Mouse (Mus musculus) heart, embryonic 14.5 days (tissue): Measurements from ENCODE around the gene Maml2. TPM values are rescaled to one million over a fixed set of nuclear protein-coding genes. Genes with fewer than 3 reads are reported as not detected.

Experiments used
- ATAC-seq: fragments of 200-750 bp; cut with Nextera tagmentation; 2 replicates; pipeline ENCODE4 v1.8.0; 2017; ENCODE audit warnings: low read depth, moderate TSS enrichment; ENCODE audit not compliant: insufficient number of reproducible peaks, insufficient read depth, low FRiP score
- H3K27ac ChIP-seq, 2 experiments: fragments of 200-500 bp in 1 of 2; fragments of 300-500 bp in 1 of 2; sonication (generic) in 1 of 2; replicated peaks in 1 of 2; 2 replicates each; pipeline ENCODE4 v1.5.1; 2012 to 2014; ENCODE audit warnings: low read depth in 2 of 2, low read length in 2 of 2, control low read depth in 1 of 2, mild to moderate bottlenecking in 1 of 2, mixed read lengths in 1 of 2; ENCODE audit not compliant: control insufficient read depth in 1 of 2, insufficient read depth in 1 of 2
- H3K27me3 ChIP-seq: fragments of 300-500 bp; sonication (generic); 2 replicates; pipeline ENCODE4 v1.6.1; 2014; ENCODE audit warnings: mild to moderate bottlenecking, low read length, control low read depth; ENCODE audit not compliant: control insufficient read depth, insufficient read depth
- H3K36me3 ChIP-seq: fragments of 300-500 bp; sonication (generic); 2 replicates; pipeline ENCODE4 v1.6.1; 2014; ENCODE audit warnings: mild to moderate bottlenecking, control low read depth, low read length, mixed read lengths; ENCODE audit not compliant: control insufficient read depth, insufficient read depth
- H3K4me1 ChIP-seq, 2 experiments: fragments of 200-500 bp in 1 of 2; fragments of 300-500 bp in 1 of 2; sonication (generic) in 1 of 2; 2 replicates each; pipeline ENCODE4 v1.6.1; 2012 to 2014; ENCODE audit warnings: low read length in 2 of 2, control low read depth in 1 of 2, mixed read lengths in 1 of 2; ENCODE audit not compliant: control insufficient read depth in 2 of 2, insufficient read depth in 2 of 2
- H3K4me2 ChIP-seq: fragments of 300-500 bp; sonication (generic); 2 replicates; pipeline ENCODE4 v1.6.1; 2014; ENCODE audit warnings: mild to moderate bottlenecking, low read length
- H3K4me3 ChIP-seq, 2 experiments: fragments of 200-500 bp in 1 of 2; fragments of 300-500 bp in 1 of 2; sonication (generic) in 1 of 2; 2 replicates each; pipeline ENCODE4 v1.5.1; 2012 to 2014; ENCODE audit warnings: low read length in 2 of 2, mild to moderate bottlenecking in 2 of 2, control low read depth in 1 of 2, low read depth in 1 of 2, moderate library complexity in 1 of 2; ENCODE audit not compliant: control insufficient read depth in 1 of 2, insufficient read depth in 1 of 2
- H3K9ac ChIP-seq: fragments of 300-500 bp; sonication (generic); 2 replicates; pipeline ENCODE4 v1.6.1; 2014; ENCODE audit warnings: mild to moderate bottlenecking, low read length
- H3K9me3 ChIP-seq: fragments of 300-500 bp; sonication (generic); 2 replicates; pipeline ENCODE4 v1.6.1; 2016; ENCODE audit warnings: low read length, control low read depth; ENCODE audit not compliant: control insufficient read depth
- WGBS: fragments of 180-500 bp; shearing (Covaris S2); extraction: QIAGEN DNeasy Blood & Tissue Kit; methylation state at CpG from one replicate; pipeline ENCODE4 v1.1.7; 2014; 5-methylcytosine and 5-hydroxymethylcytosine counted together
- polyA plus RNA-seq: library from polyadenylated mRNA; unstranded; fragments of >200 nt; fragmentation: Nextera tagmentation; extraction: Ambion mirVana; gene quantifications from 2 replicates; pipeline ENCODE4 v1.2.1, GENCODE M21; 2014

The Maml2 gene
- polyA plus RNA-seq, 1 experiment from 2014 or later, result 10.5 TPM

- Histone ChIP-seq H3K9ac (no peak overlapping the region), H3K9me3 (no peaks in the 10 kb centered on the region), H3K27ac (no peak overlapping the region), H3K4me1 (peaks cover 2 to 3% of the 10 kb centered on the region in 2 experiments; a peak in 3 of 4 replicates), H3K4me2 (no peak overlapping the region), H3K36me3 (no peaks in the 10 kb centered on the region), H3K4me3 (no peak overlapping the region), H3K27me3 (no peaks in the 10 kb centered on the region)
- 68% methylated on average over 5 of the region's 5 CpGs for WGBS
- no peak for ATAC-seq
Measured at GRCm38 (mm10) chr9:13552380-13553052, 254.8 kb downstream of the Maml2 start.

- Histone ChIP-seq H3K9me3 (no peaks in the 10 kb centered on the region), H3K4me2 (no peak overlapping the region), H3K36me3 (no peaks in the 10 kb centered on the region), H3K4me3 (no peak overlapping the region), H3K27me3 (no peaks in the 10 kb centered on the region), H3K4me1 (peaks cover 0 to 7% of the 10 kb centered on the region in 2 experiments; a peak in 2 of 4 replicates), H3K9ac (no peak overlapping the region), H3K27ac (no peak overlapping the region)
- WGBS, result 74% methylated on average over 5 of the region's 5 CpGs
- ATAC-seq, result no peak
Measured at GRCm38 (mm10) chr9:13554773-13555172, 257.0 kb downstream of the Maml2 start.

GRCm38 (mm10) chr9:13555973-13556481, 258.3 kb downstream of the Maml2 start:
- no peaks in the 10 kb centered on the region for H3K9me3 ChIP-seq
- H3K9ac ChIP-seq, result no peak overlapping the region
- no peak overlapping the region for H3K4me3 ChIP-seq
- H3K27me3 ChIP-seq, result no peaks in the 10 kb centered on the region
- no peaks in the 10 kb centered on the region for H3K36me3 ChIP-seq
- no peak for ATAC-seq
- no peak overlapping the region for H3K4me2 ChIP-seq
- peaks cover 0 to 7% of the 10 kb centered on the region in 2 experiments; a peak in 1 of 4 replicates for H3K4me1 ChIP-seq
- 85% methylated on average over 8 of the region's 8 CpGs for WGBS
- H3K27ac ChIP-seq, result no peak overlapping the region

- WGBS, result 91% methylated on average over 3 of the region's 3 CpGs
- H3K27me3 ChIP-seq, result no peaks in the 10 kb centered on the region
- no peak overlapping the region for H3K4me3 ChIP-seq
- H3K9ac ChIP-seq, result no peak overlapping the region
- H3K36me3 ChIP-seq, result no peaks in the 10 kb centered on the region
- ATAC-seq, result no peak
- no peaks in the 10 kb centered on the region for H3K9me3 ChIP-seq
- H3K4me1 ChIP-seq, result peaks cover 0 to 7% of the 10 kb centered on the region in 2 experiments; a peak in 1 of 4 replicates
- no peak overlapping the region for H3K27ac ChIP-seq
- no peak overlapping the region for H3K4me2 ChIP-seq
Measured at GRCm38 (mm10) chr9:13556696-13557095, 258.9 kb downstream of the Maml2 start.

GRCm38 (mm10) chr9:13558811-13559372, 261.1 kb downstream of the Maml2 start:
- Histone ChIP-seq H3K4me1 (peaks cover 9 to 15% of the 10 kb centered on the region in 2 experiments), H3K27ac (no peak overlapping the region), H3K36me3 (no peaks in the 10 kb centered on the region), H3K4me2 (no peak overlapping the region), H3K4me3 (no peak overlapping the region), H3K27me3 (no peaks in the 10 kb centered on the region), H3K9me3 (no peaks in the 10 kb centered on the region), H3K9ac (no peak overlapping the region)
- WGBS, result 68% methylated on average over 4 of the region's 4 CpGs
- ATAC-seq, result no peak

- H3K36me3 ChIP-seq, result no peaks in the 10 kb centered on the region
- H3K27me3 ChIP-seq, result no peaks in the 10 kb centered on the region
- H3K4me2 ChIP-seq, result no peak overlapping the region
- no peaks in the 10 kb centered on the region for H3K9me3 ChIP-seq
- no peak overlapping the region for H3K4me3 ChIP-seq
- peaks cover 12 to 24% of the 10 kb centered on the region in 2 experiments for H3K4me1 ChIP-seq
- 87% methylated on average over 9 of the region's 9 CpGs for WGBS
- no peak overlapping the region for H3K27ac ChIP-seq
- no peak for ATAC-seq
- no peak overlapping the region for H3K9ac ChIP-seq
Measured at GRCm38 (mm10) chr9:13560651-13561050, 262.9 kb downstream of the Maml2 start.

- Histone ChIP-seq H3K4me3 (no peak overlapping the region), H3K9me3 (no peaks in the 10 kb centered on the region), H3K27me3 (no peaks in the 10 kb centered on the region), H3K9ac (no peak overlapping the region), H3K27ac (no peak overlapping the region), H3K36me3 (no peaks in the 10 kb centered on the region), H3K4me2 (no peak overlapping the region), H3K4me1 (peaks cover 12 to 24% of the 10 kb centered on the region in 2 experiments)
- 70% methylated on average over 1 of the region's 1 CpGs for WGBS
- ATAC-seq, result no peak
Measured at GRCm38 (mm10) chr9:13561335-13561734, 263.6 kb downstream of the Maml2 start.
